Mouse (Mus musculus) thymus, postnatal 10 days (tissue): ENCODE measurements around the gene Rspo1.
"Not testable (repeated sequence)": the region's sequence is repeated elsewhere in the genome, so short reads cannot be mapped to it uniquely, and the experiment has no call there.

Experiments used
- DNase-seq, 2 experiments: peaks; one replicate each; pipeline ENCODE4 v3.0.0; 2021; ENCODE audit warnings: low spot score in 2 of 2

Rspo1 gene

GRCm38 (mm10) chr4:124985671-124986602, at the start of gene Rspo1:
Gene Rspo1, plus strand, starts transcription at chr4:124986430.
- DNase-seq: no peak

GRCm38 (mm10) chr4:124936613-124937471, 49.4 kb upstream of the Rspo1 start, which contains the start of gene 9930104L06Rik:
Gene 9930104L06Rik, plus strand, starts transcription at chr4:124937048.
- DNase-seq: peak; percentile 88 to 91

GRCm38 (mm10) chr4:124939211-124939610, 47.0 kb upstream of the Rspo1 start, which contains the start of gene Cdca8:
Gene Cdca8, minus strand, starts transcription at chr4:124939311.
- DNase-seq: not testable (repeated sequence)

GRCm38 (mm10) chr4:124943022-124943421, 43.2 kb upstream of the Rspo1 start:
- peak; percentile 58 to 81 for DNase-seq

- DNase-seq: no peak
Observed at GRCm38 (mm10) chr4:124943781-124944180, 42.4 kb upstream of the Rspo1 start.

- DNase-seq: no peak
Observed at GRCm38 (mm10) chr4:124944961-124945360, 41.3 kb upstream of the Rspo1 start.

- no peak for DNase-seq
Observed at GRCm38 (mm10) chr4:124949488-124949887, 36.7 kb upstream of the Rspo1 start.

GRCm38 (mm10) chr4:124950181-124951035, 35.8 kb upstream of the Rspo1 start:
- DNase-seq: no peak

- no peak for DNase-seq
Observed at GRCm38 (mm10) chr4:124951036-124951433, 35.2 kb upstream of the Rspo1 start.

- DNase-seq: no peak
Observed at GRCm38 (mm10) chr4:124953546-124953945, 32.7 kb upstream of the Rspo1 start.

- DNase-seq: no peak
Observed at GRCm38 (mm10) chr4:124957284-124957683, 28.9 kb upstream of the Rspo1 start.

GRCm38 (mm10) chr4:124959062-124959461, 27.2 kb upstream of the Rspo1 start:
- DNase-seq: no peak

- DNase-seq: no peak
Observed at GRCm38 (mm10) chr4:124960940-124961339, 25.3 kb upstream of the Rspo1 start.

GRCm38 (mm10) chr4:124962576-124962975, 23.7 kb upstream of the Rspo1 start:
- no peak for DNase-seq

- DNase-seq: no peak
Observed at GRCm38 (mm10) chr4:124964912-124965599, 21.2 kb upstream of the Rspo1 start.

- DNase-seq: no peak
Observed at GRCm38 (mm10) chr4:124968711-124969110, 17.5 kb upstream of the Rspo1 start.

- DNase-seq: no peak
Observed at GRCm38 (mm10) chr4:124969219-124969848, 16.9 kb upstream of the Rspo1 start.

GRCm38 (mm10) chr4:124970194-124970593, 16.0 kb upstream of the Rspo1 start:
- no peak for DNase-seq

- DNase-seq: no peak
Observed at GRCm38 (mm10) chr4:124970677-124971076, 15.6 kb upstream of the Rspo1 start.

- no peak for DNase-seq
Observed at GRCm38 (mm10) chr4:124971094-124971493, 15.1 kb upstream of the Rspo1 start.
